Comparison of ENCODE assay signal across 8 mouse cellular contexts in genomic region chr3:137918932-137919311, GRCm38 (mm10). TPM values are rescaled to one million over a fixed set of nuclear protein-coding genes. Genes with fewer than 3 reads are reported as not detected.
DNase-seq lines count a peak whose midpoint lies in the region; ATAC-seq and TF ChIP-seq lines count a peak whose summit lies in the region.

No protein-coding gene starts in this region.

- H3K4me2 ChIP-seq in heart, embryonic 16.5 days (ENCODE audit: low read depth, low read length): peak overlapping the region; percentile 90
- peak overlapping the region; percentile 74 for H3K4me2 ChIP-seq in limb, embryonic 14.5 days (replicated peaks; ENCODE audit: low read depth, low read length, severe bottlenecking)

- peak overlapping the region; percentile 88 for H3K9ac ChIP-seq in heart, embryonic 16.5 days (ENCODE audit: low read length)
- H3K9ac ChIP-seq in limb, embryonic 14.5 days (ENCODE audit: low read depth, low read length, severe bottlenecking): peak overlapping the region; percentile 75

- peaks cover 20% of the 10 kb centered on the region for H3K36me3 ChIP-seq in heart, embryonic 16.5 days (ENCODE audit: control insufficient read depth, insufficient read depth)
- H3K36me3 ChIP-seq in limb, embryonic 14.5 days (ENCODE audit: control insufficient read depth, insufficient read depth, low read length): peaks cover 19% of the 10 kb centered on the region

- 9% methylated on average over 6 of the region's 6 CpGs for WGBS in heart, embryonic 16.5 days
- WGBS in limb, embryonic 14.5 days: 14% methylated on average over 6 of the region's 6 CpGs
- WGBS in olfactory bulb, adult 2 months: 6% methylated on average over 6 of the region's 6 CpGs

- no peaks in the 10 kb centered on the region for H3K9me3 ChIP-seq in heart, embryonic 16.5 days (replicated peaks; ENCODE audit: control insufficient read depth, low read length)
- no peaks in the 10 kb centered on the region for H3K9me3 ChIP-seq in limb, embryonic 14.5 days (ENCODE audit: control insufficient read depth, low read length)

- H3K4me1 ChIP-seq in heart, embryonic 16.5 days (ENCODE audit: control insufficient read depth, insufficient read depth, low read length): peaks cover 13% of the 10 kb centered on the region
- H3K4me1 ChIP-seq in limb, embryonic 14.5 days (ENCODE audit: control insufficient read depth, insufficient read depth, low read length): peaks cover 9% of the 10 kb centered on the region; the same call in 1 of the 2 replicates
- peaks cover 9% of the 10 kb centered on the region for H3K4me1 ChIP-seq in olfactory bulb, adult 2 months (ENCODE audit: control insufficient read depth, insufficient read depth, low read length)

- TF ChIP-seq CTCF in olfactory bulb, adult 2 months (IDR thresholded peaks at IDR 0.05; ENCODE audit: insufficient read depth, low read depth, low read length): no peak

- ATAC-seq in cerebellum, adult (ENCODE audit: insufficient number of reproducible peaks, low FRiP score, low TSS enrichment): peak; percentile 43; the same call in 1 of the 2 replicates
- ATAC-seq in heart, embryonic 16.5 days (replicated peaks; ENCODE audit: extremely low read depth, insufficient read depth, low FRiP score): peak; percentile 19
- peak; percentile 20 for ATAC-seq in limb, embryonic 14.5 days (ENCODE audit: low FRiP score, low read depth)

- no peak for TF ChIP-seq POLR2A in limb, embryonic 14.5 days (IDR thresholded peaks at IDR 0.05; ENCODE audit: borderline replicate concordance, extremely low read depth, insufficient read depth, insufficient read length)
- no peak for TF ChIP-seq POLR2A in olfactory bulb, adult 2 months (IDR thresholded peaks at IDR 0.05; ENCODE audit: insufficient read depth, low read depth, low read length)

- H3K27ac ChIP-seq in heart, embryonic 16.5 days (ENCODE audit: low read length): peak overlapping the region; percentile 69
- H3K27ac ChIP-seq in limb, embryonic 14.5 days (replicated peaks; ENCODE audit: low read depth, low read length): peak overlapping the region; percentile 63
- no peak overlapping the region; the same call in 1 of the 2 replicates for H3K27ac ChIP-seq in olfactory bulb, adult 2 months (ENCODE audit: insufficient read depth, low read depth, low read length)

- H3K27me3 ChIP-seq in heart, embryonic 16.5 days (ENCODE audit: control insufficient read depth, insufficient read depth, low read length): no peaks in the 10 kb centered on the region
- no peaks in the 10 kb centered on the region for H3K27me3 ChIP-seq in limb, embryonic 14.5 days (ENCODE audit: control insufficient read depth, insufficient read depth, low read length)

- peak overlapping the region; percentile 83 for H3K4me3 ChIP-seq in heart, embryonic 16.5 days (ENCODE audit: low read length)
- peak overlapping the region; percentile 64 for H3K4me3 ChIP-seq in limb, embryonic 14.5 days (replicated peaks; ENCODE audit: low read length)
- H3K4me3 ChIP-seq in olfactory bulb, adult 2 months (ENCODE audit: insufficient read depth, low read depth, low read length): peak overlapping the region; percentile 65

- intact Hi-C loops in gastrocnemius, postnatal 14 days (cut with DNase I; ENCODE audit: low total_unique reads): no loop called here

- DNase-seq in cerebellum, adult 11 months: no peak
- peak; percentile 31 for DNase-seq in right cerebral cortex, adult 18-20 months
- DNase-seq in right cerebral cortex, postnatal 4 days: no peak
- no peak for DNase-seq in limb, embryonic 14.5 days (ENCODE audit: low spot score)
- DNase-seq in gastrocnemius, postnatal 14 days: no peak

RNA-seq across cellular contexts. Expression of gene Lamtor3, which starts 0.6 kb away (rescaled TPM):
- polyA plus RNA-seq in heart, embryonic 16.5 days (2015; fragmentation: Nextera tagmentation; extraction: Ambion mirVana): 115 and 120 TPM in 2 replicates
- polyA plus RNA-seq in limb, embryonic 14.5 days (2012; rRNA removed): 75.5 and 77.4 TPM in 2 replicates
- 109 and 112 TPM in 2 replicates for polyA plus RNA-seq in limb, embryonic 14.5 days (2014; fragmentation: Nextera tagmentation; extraction: Ambion mirVana)
- not detected in 2 replicates for polyA plus RNA-seq in olfactory bulb, adult 2 months (2012; ENCODE audit: insufficient read depth, insufficient read length, low replicate concordance, missing spikeins)
- 10 to 100 TPM; 47.3 to 51.2 TPM for total RNA-seq in gastrocnemius, postnatal 14 days (2021)

RNA-seq across cellular contexts. Expression of gene Dnajb14, which starts 51.4 kb away (rescaled TPM):
- polyA plus RNA-seq in heart, embryonic 16.5 days (2015; fragmentation: Nextera tagmentation; extraction: Ambion mirVana): 7.3 and 8.1 TPM in 2 replicates
- 7.4 and 9.1 TPM in 2 replicates for polyA plus RNA-seq in limb, embryonic 14.5 days (2012; rRNA removed)
- 11.9 and 12.9 TPM in 2 replicates for polyA plus RNA-seq in limb, embryonic 14.5 days (2014; fragmentation: Nextera tagmentation; extraction: Ambion mirVana)
- 48.1 TPM in 1 of 2 replicates, not detected in the other for polyA plus RNA-seq in olfactory bulb, adult 2 months (2012; ENCODE audit: insufficient read depth, insufficient read length, low replicate concordance, missing spikeins)
- 1 to 10 TPM; 7.2 to 9.6 TPM for total RNA-seq in gastrocnemius, postnatal 14 days (2021)

RNA-seq across cellular contexts. Expression of gene H2afz, which starts 54.6 kb away (rescaled TPM):
- polyA plus RNA-seq in heart, embryonic 16.5 days (2015; fragmentation: Nextera tagmentation; extraction: Ambion mirVana): 953 and 1,062 TPM in 2 replicates
- polyA plus RNA-seq in limb, embryonic 14.5 days (2012; rRNA removed): 896 and 1,069 TPM in 2 replicates
- 1,399 and 1,426 TPM in 2 replicates for polyA plus RNA-seq in limb, embryonic 14.5 days (2014; fragmentation: Nextera tagmentation; extraction: Ambion mirVana)
- not detected in 2 replicates for polyA plus RNA-seq in olfactory bulb, adult 2 months (2012; ENCODE audit: insufficient read depth, insufficient read length, low replicate concordance, missing spikeins)
- total RNA-seq in gastrocnemius, postnatal 14 days (2021): 10 to 100 TPM; 87.8 to 95.7 TPM
